Mouse (Mus musculus): ENCODE data around the gene Dppa5a. TPM values are rescaled to one million over a fixed set of nuclear protein-coding genes. Genes with fewer than 3 reads are reported as not detected.
"Not testable (repeated sequence)": the region's sequence is repeated elsewhere in the genome, so short reads cannot be mapped to it uniquely, and the experiment has no call there.

Gene Dppa5a
- polyA plus RNA-seq (2015; fragmentation: Nextera tagmentation; extraction: Ambion mirVana) = 1.9 and 3.8 TPM in 2 replicates

DNA sequence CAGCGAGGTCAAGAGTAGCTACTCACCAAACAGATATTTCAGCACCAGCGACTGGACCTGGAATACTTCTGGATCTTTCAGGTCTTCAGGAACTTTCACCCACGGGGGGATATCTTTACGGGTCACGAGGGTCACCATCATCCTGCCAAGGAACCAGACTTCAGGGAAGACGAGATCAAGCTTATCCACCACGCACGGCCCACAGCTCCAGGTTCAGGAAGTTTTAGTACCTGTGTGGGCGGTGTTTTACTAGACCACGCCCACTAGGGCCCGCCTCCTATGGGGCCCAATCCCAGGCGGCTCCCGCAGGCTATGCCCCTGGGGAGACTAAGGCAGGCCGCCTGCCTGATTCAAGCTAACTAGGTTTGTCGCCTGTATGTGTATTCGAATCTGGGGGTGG, at the start of gene Dppa5a:
Gene Dppa5a, minus strand, starts transcription at position 219 of the 400 bp plus-strand sequence.
- 92% methylated on average over 16 of the region's 16 CpGs for WGBS
- ATAC-seq = not testable (repeated sequence)

DNA sequence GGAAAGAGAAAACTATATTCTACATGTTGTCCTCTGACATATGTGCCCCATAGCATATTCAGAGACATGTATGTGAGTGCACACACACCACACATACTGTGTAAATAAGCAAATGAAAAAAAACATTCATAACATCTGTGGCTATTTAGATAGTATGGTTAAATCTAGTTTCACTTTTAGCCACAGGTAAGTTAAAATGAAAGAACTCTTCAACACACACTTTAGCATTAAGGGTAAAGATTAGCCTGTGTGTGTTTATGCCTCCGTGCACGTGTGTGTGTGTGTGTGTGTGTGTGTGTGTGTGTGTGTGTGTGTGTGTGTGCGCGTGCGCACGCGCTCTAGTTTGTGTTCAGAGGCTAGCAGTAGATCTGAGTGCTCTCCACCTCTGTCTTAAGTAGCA, 33.6 kb upstream of the Dppa5a start:
- H3K27ac ChIP-seq (ENCODE audit: low read length) = no peak overlapping the region
- 92% methylated on average over 7 of the region's 7 CpGs for WGBS
- no peak overlapping the region for H3K4me3 ChIP-seq (replicated peaks; ENCODE audit: low read length)

More for the DNA sequence above, at the start of gene Dppa5a:
- H3K4me3 ChIP-seq (replicated peaks; ENCODE audit: low read length); H3K4me2 ChIP-seq (ENCODE audit: low read length); H3K27me3 ChIP-seq (replicated peaks; ENCODE audit: control insufficient read depth, insufficient read depth, low read length); H3K27ac ChIP-seq (ENCODE audit: low read length); H3K9me3 ChIP-seq (ENCODE audit: control insufficient read depth, low read length); H3K36me3 ChIP-seq (ENCODE audit: control insufficient read depth, insufficient read depth); H3K4me1 ChIP-seq (replicated peaks; ENCODE audit: control insufficient read depth, insufficient read depth, low read length); H3K9ac ChIP-seq (replicated peaks; ENCODE audit: low read depth, low read length): not testable (repeated sequence)

GRCm38 (mm10) chr9:78400570-78400969, 32.6 kb upstream of the Dppa5a start:
- ATAC-seq = no peak
- no peak overlapping the region for H3K9ac ChIP-seq (replicated peaks; ENCODE audit: low read depth, low read length)
- no peak overlapping the region for H3K4me2 ChIP-seq (ENCODE audit: low read length)
- H3K4me3 ChIP-seq (replicated peaks; ENCODE audit: low read length) = no peak overlapping the region
- WGBS = 93% methylated on average over 5 of the region's 5 CpGs
- no peaks in the 10 kb centered on the region for H3K9me3 ChIP-seq (ENCODE audit: control insufficient read depth, low read length)
- H3K36me3 ChIP-seq (ENCODE audit: control insufficient read depth, insufficient read depth) = no peaks in the 10 kb centered on the region
- peaks cover 19% of the 10 kb centered on the region for H3K27me3 ChIP-seq (replicated peaks; ENCODE audit: control insufficient read depth, insufficient read depth, low read length)
- H3K4me1 ChIP-seq (replicated peaks; ENCODE audit: control insufficient read depth, insufficient read depth, low read length) = peaks cover 7% of the 10 kb centered on the region
- no peak overlapping the region for H3K27ac ChIP-seq (ENCODE audit: low read length)

More for the DNA sequence above, 33.6 kb upstream of the Dppa5a start:
- Histone ChIP-seq H3K36me3 (ENCODE audit: control insufficient read depth, insufficient read depth) (no peaks in the 10 kb centered on the region), H3K4me2 (ENCODE audit: low read length) (no peak overlapping the region), H3K4me1 (replicated peaks; ENCODE audit: control insufficient read depth, insufficient read depth, low read length) (no peaks in the 10 kb centered on the region), H3K27me3 (replicated peaks; ENCODE audit: control insufficient read depth, insufficient read depth, low read length) (peaks cover 11% of the 10 kb centered on the region), H3K9ac (replicated peaks; ENCODE audit: low read depth, low read length) (no peak overlapping the region), H3K9me3 (ENCODE audit: control insufficient read depth, low read length) (no peaks in the 10 kb centered on the region)
- ATAC-seq = no peak

- Histone ChIP-seq H3K36me3 (ENCODE audit: control insufficient read depth, insufficient read depth) (no peaks in the 10 kb centered on the region), H3K27me3 (replicated peaks; ENCODE audit: control insufficient read depth, insufficient read depth, low read length) (peaks cover 40% of the 10 kb centered on the region), H3K9me3 (ENCODE audit: control insufficient read depth, low read length) (no peaks in the 10 kb centered on the region), H3K9ac (replicated peaks; ENCODE audit: low read depth, low read length) (no peak overlapping the region), H3K4me1 (replicated peaks; ENCODE audit: control insufficient read depth, insufficient read depth, low read length) (peaks cover 9% of the 10 kb centered on the region), H3K27ac (ENCODE audit: low read length) (no peak overlapping the region), H3K4me2 (ENCODE audit: low read length) (no peak overlapping the region), H3K4me3 (replicated peaks; ENCODE audit: low read length) (no peak overlapping the region)
- no peak for ATAC-seq
- WGBS = 61% methylated on average over 9 of the region's 9 CpGs
These were observed 28.5 kb upstream of the Dppa5a start for GRCm38 (mm10) chr9:78396517-78396916.

DNA sequence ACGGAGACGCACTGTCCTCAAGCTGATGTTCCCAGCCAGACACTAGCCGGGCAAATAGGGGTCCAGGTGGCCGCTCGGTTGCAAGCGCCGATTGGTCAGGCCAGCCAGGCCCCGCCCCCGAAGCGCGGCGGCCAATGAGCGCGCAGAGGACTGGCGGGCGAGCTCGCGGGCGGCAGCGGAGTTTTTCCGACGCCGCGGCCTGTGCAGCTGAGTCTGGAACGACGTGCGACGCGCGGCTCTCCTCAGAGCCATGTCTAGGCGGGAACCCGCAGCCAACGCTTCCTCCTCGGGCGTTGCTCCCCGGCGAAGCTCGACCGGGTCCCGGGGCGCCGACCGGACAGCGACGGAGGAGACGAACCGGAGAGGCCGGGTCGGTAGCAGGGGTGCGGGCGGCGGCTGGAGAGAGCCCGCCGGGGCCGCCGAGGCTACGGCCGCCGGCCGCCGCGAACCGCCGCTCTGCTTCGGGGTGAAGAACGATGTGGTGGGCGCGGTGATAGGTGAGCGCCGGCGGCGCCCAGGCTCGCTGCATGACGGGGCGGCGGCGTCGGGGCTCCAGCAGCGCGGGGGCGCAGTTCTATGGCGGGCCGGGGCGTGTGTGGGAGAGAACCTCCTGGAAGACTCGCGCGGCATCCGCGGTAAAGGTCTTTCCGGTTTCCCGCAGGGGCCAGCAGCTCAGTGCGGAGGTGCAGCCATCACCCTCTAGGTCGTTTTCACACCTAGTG, 27.8 kb upstream of the Dppa5a start, which contains the start of gene Ddx43:
Gene Ddx43, plus strand, starts transcription at position 148 of the 722 bp plus-strand sequence.
- 3% methylated on average over 73 of the region's 93 CpGs for WGBS
- H3K4me2 ChIP-seq (ENCODE audit: low read length) = peak within 1 kb of the TSS; percentile 58
- H3K27me3 ChIP-seq (replicated peaks; ENCODE audit: control insufficient read depth, insufficient read depth, low read length) = peaks cover 40% of the 10 kb centered on the region

GRCm38 (mm10) chr9:78395244-78395629, 27.3 kb upstream of the Dppa5a start:
- peak overlapping the region; percentile 46 for H3K4me3 ChIP-seq (replicated peaks; ENCODE audit: low read length)
- WGBS = 37% methylated on average over 11 of the region's 11 CpGs
- H3K27ac ChIP-seq (ENCODE audit: low read length) = no peak overlapping the region
- peaks cover 40% of the 10 kb centered on the region for H3K27me3 ChIP-seq (replicated peaks; ENCODE audit: control insufficient read depth, insufficient read depth, low read length)
- no peaks in the 10 kb centered on the region for H3K36me3 ChIP-seq (ENCODE audit: control insufficient read depth, insufficient read depth)
- H3K9me3 ChIP-seq (ENCODE audit: control insufficient read depth, low read length) = no peaks in the 10 kb centered on the region
- peaks cover 9% of the 10 kb centered on the region for H3K4me1 ChIP-seq (replicated peaks; ENCODE audit: control insufficient read depth, insufficient read depth, low read length)
- no peak; the same call in 1 of the 2 replicates for ATAC-seq
- H3K4me2 ChIP-seq (ENCODE audit: low read length) = peak overlapping the region; percentile 58
- H3K9ac ChIP-seq (replicated peaks; ENCODE audit: low read depth, low read length) = no peak overlapping the region

More for the DNA sequence above, 27.8 kb upstream of the Dppa5a start, which contains the start of gene Ddx43:
- Histone ChIP-seq H3K4me1 (replicated peaks; ENCODE audit: control insufficient read depth, insufficient read depth, low read length) (peaks cover 9% of the 10 kb centered on the region), H3K36me3 (ENCODE audit: control insufficient read depth, insufficient read depth) (no peaks in the 10 kb centered on the region), H3K27ac (ENCODE audit: low read length) (no peak within 1 kb of the TSS), H3K9ac (replicated peaks; ENCODE audit: low read depth, low read length) (peak within 1 kb of the TSS; percentile 30; the same call in 1 of the 2 replicates), H3K4me3 (replicated peaks; ENCODE audit: low read length) (peak within 1 kb of the TSS; percentile 46), H3K9me3 (ENCODE audit: control insufficient read depth, low read length) (no peaks in the 10 kb centered on the region)
- peak; percentile 97 for ATAC-seq

GRCm38 (mm10) chr9:78394602-78395001, 26.6 kb upstream of the Dppa5a start:
- H3K9me3 ChIP-seq (ENCODE audit: control insufficient read depth, low read length) = no peaks in the 10 kb centered on the region
- peaks cover 9% of the 10 kb centered on the region for H3K4me1 ChIP-seq (replicated peaks; ENCODE audit: control insufficient read depth, insufficient read depth, low read length)
- no peak overlapping the region for H3K27ac ChIP-seq (ENCODE audit: low read length)
- H3K36me3 ChIP-seq (ENCODE audit: control insufficient read depth, insufficient read depth) = no peaks in the 10 kb centered on the region
- H3K9ac ChIP-seq (replicated peaks; ENCODE audit: low read depth, low read length) = no peak overlapping the region
- no peak overlapping the region for H3K4me2 ChIP-seq (ENCODE audit: low read length)
- ATAC-seq = no peak
- H3K4me3 ChIP-seq (replicated peaks; ENCODE audit: low read length) = no peak overlapping the region
- peaks cover 40% of the 10 kb centered on the region for H3K27me3 ChIP-seq (replicated peaks; ENCODE audit: control insufficient read depth, insufficient read depth, low read length)
- WGBS = 61% methylated on average over 7 of the region's 7 CpGs

DNA sequence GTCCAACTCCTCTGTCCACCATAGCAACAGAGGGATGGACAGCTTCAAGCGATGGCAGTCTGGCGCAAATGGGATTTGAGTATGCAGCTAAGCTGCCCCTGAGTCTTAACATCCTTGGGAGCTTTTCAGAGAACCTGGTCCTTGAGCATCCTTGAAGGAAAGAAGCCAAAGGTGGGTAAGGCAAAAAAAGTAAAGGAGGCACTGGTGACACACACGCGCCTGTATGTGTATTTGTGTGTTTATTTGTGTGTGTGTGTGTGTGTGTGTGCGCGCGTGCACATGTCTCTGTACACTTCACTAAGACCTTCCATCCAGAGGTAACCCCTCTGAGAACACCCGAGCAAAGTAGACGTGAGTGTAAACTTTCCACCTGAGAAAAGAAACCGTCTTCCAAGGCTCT, 25.8 kb upstream of the Dppa5a start:
- H3K9ac ChIP-seq (replicated peaks; ENCODE audit: low read depth, low read length) = no peak overlapping the region
- H3K27me3 ChIP-seq (replicated peaks; ENCODE audit: control insufficient read depth, insufficient read depth, low read length) = peaks cover 40% of the 10 kb centered on the region
- no peak overlapping the region for H3K4me3 ChIP-seq (replicated peaks; ENCODE audit: low read length)
- H3K4me2 ChIP-seq (ENCODE audit: low read length) = no peak overlapping the region
- no peaks in the 10 kb centered on the region for H3K36me3 ChIP-seq (ENCODE audit: control insufficient read depth, insufficient read depth)
- peaks cover 9% of the 10 kb centered on the region for H3K4me1 ChIP-seq (replicated peaks; ENCODE audit: control insufficient read depth, insufficient read depth, low read length)
- ATAC-seq = no peak
- H3K9me3 ChIP-seq (ENCODE audit: control insufficient read depth, low read length) = no peaks in the 10 kb centered on the region
- 91% methylated on average over 10 of the region's 10 CpGs for WGBS
- H3K27ac ChIP-seq (ENCODE audit: low read length) = no peak overlapping the region

DNA sequence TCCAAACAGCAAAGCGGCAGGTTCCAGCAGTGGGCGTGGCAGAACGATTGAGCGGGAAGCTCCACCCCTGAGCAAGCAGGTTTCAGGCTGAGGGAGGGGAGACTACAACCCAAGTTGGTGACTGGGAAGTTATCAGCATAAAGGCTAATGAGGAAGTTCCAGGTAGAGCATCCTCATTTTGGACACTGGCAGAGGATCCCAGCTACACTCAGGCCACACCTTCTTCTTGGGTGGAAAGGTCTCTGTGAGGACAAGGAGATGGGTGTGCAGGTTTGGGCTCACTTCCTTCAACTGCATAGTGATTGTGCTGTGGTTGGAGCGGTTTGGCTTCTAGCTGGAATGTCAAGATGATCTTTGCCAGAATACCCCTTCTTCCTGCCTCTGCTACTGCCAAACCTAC, 22.0 kb upstream of the Dppa5a start:
- H3K27ac ChIP-seq (ENCODE audit: low read length) = no peak overlapping the region
- 67% methylated on average over 5 of the region's 5 CpGs for WGBS
- no peaks in the 10 kb centered on the region for H3K4me1 ChIP-seq (replicated peaks; ENCODE audit: control insufficient read depth, insufficient read depth, low read length)
- H3K9me3 ChIP-seq (ENCODE audit: control insufficient read depth, low read length) = no peaks in the 10 kb centered on the region
- H3K36me3 ChIP-seq (ENCODE audit: control insufficient read depth, insufficient read depth) = no peaks in the 10 kb centered on the region
- H3K4me3 ChIP-seq (replicated peaks; ENCODE audit: low read length) = no peak overlapping the region
- H3K27me3 ChIP-seq (replicated peaks; ENCODE audit: control insufficient read depth, insufficient read depth, low read length) = peaks cover 15% of the 10 kb centered on the region
- no peak overlapping the region for H3K9ac ChIP-seq (replicated peaks; ENCODE audit: low read depth, low read length)
- no peak overlapping the region for H3K4me2 ChIP-seq (ENCODE audit: low read length)
- ATAC-seq = no peak
